Mouse (Mus musculus) layer of hippocampus, adult 9-10 months (tissue): Measurements from ENCODE around the gene Ncbp2.

Experiments used
- DNase-seq: peaks from one replicate; pipeline ENCODE4 v3.0.0; 2022; ENCODE audit warnings: low spot score

Ncbp2 gene

GRCm38 (mm10) chr16:32010330-32010729, 62.0 kb downstream of the Ncbp2 start:
- no peak for DNase-seq
